Mouse (Mus musculus): ENCODE data around the gene Tmie. TPM values are rescaled to one million over a fixed set of nuclear protein-coding genes. Genes with fewer than 3 reads are reported as not detected.

The Tmie gene
- polyA plus RNA-seq, 1 experiment from 2014 or later, result not detected

Small RNA genes lying within 50 kb of the gene (microRNA-seq; reads per million reads assigned to microRNA genes)
- not detected for gene Gm24269 (ENCODE audit: borderline number of aligned reads)

Other genes with a start within 250 kb of the Tmie start
- gene Nbeal2, start 226.0 kb downstream of the Tmie start, polyA plus RNA-seq (2014; fragmentation: Nextera tagmentation; extraction: Ambion mirVana), result 1.4 and 1.6 TPM in 2 replicates
- 135 and 149 TPM in 2 replicates for gene Ccdc12, start 223.6 kb downstream of the Tmie start, polyA plus RNA-seq (2014; fragmentation: Nextera tagmentation; extraction: Ambion mirVana)
- 3,236 and 3,494 TPM in 2 replicates for gene Myl3, start 138.3 kb downstream of the Tmie start, polyA plus RNA-seq (2014; fragmentation: Nextera tagmentation; extraction: Ambion mirVana)
- 24.3 and 27.8 TPM in 2 replicates for gene Pth1r, start 133.0 kb downstream of the Tmie start, polyA plus RNA-seq (2014; fragmentation: Nextera tagmentation; extraction: Ambion mirVana)
- not detected in 2 replicates for gene Prss42, start 81.9 kb downstream of the Tmie start, polyA plus RNA-seq (2014; fragmentation: Nextera tagmentation; extraction: Ambion mirVana)
- gene Prss44, start 66.1 kb downstream of the Tmie start, polyA plus RNA-seq (2014; fragmentation: Nextera tagmentation; extraction: Ambion mirVana), result not detected in 2 replicates
- not detected in 2 replicates for gene Prss43, start 53.4 kb downstream of the Tmie start, polyA plus RNA-seq (2014; fragmentation: Nextera tagmentation; extraction: Ambion mirVana)
- gene Prss45, start 45.5 kb downstream of the Tmie start, polyA plus RNA-seq (2014; fragmentation: Nextera tagmentation; extraction: Ambion mirVana), result not detected in 2 replicates
- not detected in 2 replicates for gene Prss46, start 35.6 kb downstream of the Tmie start, polyA plus RNA-seq (2014; fragmentation: Nextera tagmentation; extraction: Ambion mirVana)
- 0.23 and 1.6 TPM in 2 replicates for gene Prss50, start 22.1 kb downstream of the Tmie start, polyA plus RNA-seq (2014; fragmentation: Nextera tagmentation; extraction: Ambion mirVana)
- 0.64 and 1.7 TPM in 2 replicates for gene Als2cl, start 243 bp downstream of the Tmie start, polyA plus RNA-seq (2014; fragmentation: Nextera tagmentation; extraction: Ambion mirVana)
- gene Fam240a, start 36.7 kb upstream of the Tmie start, polyA plus RNA-seq (2014; fragmentation: Nextera tagmentation; extraction: Ambion mirVana), result not detected in 2 replicates
- gene Tdgf1, start 66.0 kb upstream of the Tmie start, polyA plus RNA-seq (2014; fragmentation: Nextera tagmentation; extraction: Ambion mirVana), result not detected in 2 replicates
- 2.0 and 2.1 TPM in 2 replicates for gene Lrrc2, start 71.4 kb upstream of the Tmie start, polyA plus RNA-seq (2014; fragmentation: Nextera tagmentation; extraction: Ambion mirVana)
- 0.14 and 0.29 TPM in 2 replicates for gene Rtp3, start 110.5 kb upstream of the Tmie start, polyA plus RNA-seq (2014; fragmentation: Nextera tagmentation; extraction: Ambion mirVana)
- gene Ltf, start 139.2 kb upstream of the Tmie start, polyA plus RNA-seq (2014; fragmentation: Nextera tagmentation; extraction: Ambion mirVana), result 0.68 and 0.72 TPM in 2 replicates
- gene Ccrl2, start 177.4 kb upstream of the Tmie start, polyA plus RNA-seq (2014; fragmentation: Nextera tagmentation; extraction: Ambion mirVana), result 5.6 and 5.7 TPM in 2 replicates
- gene Lrrfip2, start 237.5 kb upstream of the Tmie start, polyA plus RNA-seq (2014; fragmentation: Nextera tagmentation; extraction: Ambion mirVana), result 51.9 and 55.6 TPM in 2 replicates

Data from heart, embryonic 11.5 days (tissue).